ENCODE assay signal across 20 mouse cellular contexts in genomic region chr2:18900635-18901034, GRCm38 (mm10).
DNase-seq lines count a peak whose midpoint lies in the region; ATAC-seq and TF ChIP-seq lines count a peak whose summit lies in the region.
"Had no signal": no experiment of that assay in that cellular context is flagged by ENCODE, and none has a peak within 500 bp of the region (broad histone marks: within the 10 kb centered on the region; RNA-seq: fewer than 3 reads in every experiment).

No protein-coding gene starts in this region.

- H3K27ac ChIP-seq in layer of hippocampus, adult 2 months, result no peak overlapping the region
- H3K27ac ChIP-seq in midbrain, postnatal 0 days (ENCODE audit: low read depth, low read length), result no peak overlapping the region
- no peak overlapping the region for H3K27ac ChIP-seq in midbrain, embryonic 15.5 days
- H3K27ac ChIP-seq: forebrain, embryonic 13.5 days; hindbrain, embryonic 10.5 days; kidney, embryonic 15.5 days; liver, embryonic 12.5 days; midbrain, embryonic 12.5 days had no signal

- H3K9me3 ChIP-seq in midbrain, postnatal 0 days (ENCODE audit: low read length), result no peaks in the 10 kb centered on the region
- H3K9me3 ChIP-seq in midbrain, embryonic 15.5 days, result no peaks in the 10 kb centered on the region
- H3K9me3 ChIP-seq: forebrain, embryonic 13.5 days; kidney, embryonic 15.5 days; liver, embryonic 12.5 days; midbrain, embryonic 12.5 days had no signal

- H3K9ac ChIP-seq in midbrain, postnatal 0 days (replicated peaks; ENCODE audit: low read length, poor library complexity, severe bottlenecking), result no peak overlapping the region
- no peak overlapping the region for H3K9ac ChIP-seq in midbrain, embryonic 15.5 days
- H3K9ac ChIP-seq: forebrain, embryonic 13.5 days; kidney, embryonic 15.5 days; liver, embryonic 12.5 days; midbrain, embryonic 12.5 days had no signal

- in situ Hi-C loops in Patski (cut with MboI; ENCODE audit: low pct_unique_long_range_greater_than_20kb), result no loop called here

- POLR2A ChIA-PET in Patski (lab: Charles Lee), result no interaction called here

- no peak overlapping the region for H3K4me3 ChIP-seq in layer of hippocampus, adult 2 months
- H3K4me3 ChIP-seq in midbrain, postnatal 0 days (ENCODE audit: low read depth, low read length), result no peak overlapping the region
- H3K4me3 ChIP-seq in midbrain, embryonic 15.5 days, result no peak overlapping the region
- H3K4me3 ChIP-seq: forebrain, embryonic 13.5 days; hindbrain, embryonic 10.5 days; kidney, embryonic 15.5 days; liver, embryonic 12.5 days; midbrain, embryonic 12.5 days had no signal

- peak; percentile 74 for DNase-seq in heart, adult 11 months
- DNase-seq in heart, adult 18-20 months, result no peak
- no peak for DNase-seq in layer of hippocampus, adult 2 months (ENCODE audit: low spot score in 2 of 2)
- DNase-seq in layer of hippocampus, adult 9-11 months, result no peak
- no peak for DNase-seq in midbrain, postnatal 0 days (ENCODE audit: low spot score)
- no peak for DNase-seq in Patski (ENCODE audit: low read depth, low spot score)
- no peak for DNase-seq in adrenal gland, postnatal 25 days
- DNase-seq: adrenal gland, postnatal 10 days; cerebellum, adult 9-10 months; gastrocnemius, postnatal 10 days; thymus, postnatal 25 days had no signal

- CTCF ChIA-PET in Patski (lab: Charles Lee), result interaction anchor here (0.8 to 1.3 kb wide), 2 partner anchors 10 to 15 kb away, joined by 3 to 4 read pairs; no protein-coding TSS in a partner anchor

- ATAC-seq in midbrain, postnatal 0 days (ENCODE audit: low FRiP score), result no peak
- ATAC-seq in midbrain, embryonic 15.5 days (replicated peaks), result no peak
- ATAC-seq in Patski, result no peak
- ATAC-seq: activated CD4-positive, CD25-positive, alpha-beta regulatory T cell, adult 4 months; forebrain, embryonic 13.5 days; hindbrain, embryonic 16.5 days; intestine, embryonic 16.5 days; liver, embryonic 12.5 days had no signal

- TF ChIP-seq CTCF in layer of hippocampus, adult 2 months (conservative IDR thresholded peaks at IDR 0.05), result peak; percentile 52
- TF ChIP-seq CTCF in midbrain, postnatal 0 days (IDR thresholded peaks at IDR 0.05), result peak; percentile 30; the same call in 1 of the 2 replicates
- TF ChIP-seq CTCF in Patski (IDR thresholded peaks at IDR 0.05), result peak; percentile 37

- WGBS in midbrain, postnatal 0 days, result 96% methylated on average over 2 of the region's 2 CpGs
- WGBS in midbrain, embryonic 15.5 days, result 98% methylated on average over 2 of the region's 2 CpGs

- no peaks in the 10 kb centered on the region for H3K4me1 ChIP-seq in midbrain, postnatal 0 days (ENCODE audit: insufficient read depth, low read length)
- H3K4me1 ChIP-seq in midbrain, embryonic 15.5 days, result no peaks in the 10 kb centered on the region

- H3K4me2 ChIP-seq in midbrain, postnatal 0 days (ENCODE audit: low read depth, low read length, poor library complexity, severe bottlenecking), result no peak overlapping the region
- no peak overlapping the region for H3K4me2 ChIP-seq in midbrain, embryonic 15.5 days
- H3K4me2 ChIP-seq: forebrain, embryonic 13.5 days; kidney, embryonic 15.5 days; liver, embryonic 12.5 days; midbrain, embryonic 12.5 days had no signal

- no peaks in the 10 kb centered on the region for H3K27me3 ChIP-seq in midbrain, postnatal 0 days (ENCODE audit: insufficient read depth, low read length)
- H3K27me3 ChIP-seq in midbrain, embryonic 15.5 days (replicated peaks), result no peaks in the 10 kb centered on the region
- H3K27me3 ChIP-seq in Patski, result no peaks in the 10 kb centered on the region
- H3K27me3 ChIP-seq: forebrain, embryonic 13.5 days; kidney, embryonic 15.5 days; liver, embryonic 12.5 days; midbrain, embryonic 12.5 days had no signal

- H3K36me3 ChIP-seq in midbrain, postnatal 0 days (ENCODE audit: insufficient read depth, low read length), result no peaks in the 10 kb centered on the region; the same call in 1 of the 2 replicates
- no peaks in the 10 kb centered on the region for H3K36me3 ChIP-seq in midbrain, embryonic 15.5 days (replicated peaks)
- H3K36me3 ChIP-seq: midbrain, embryonic 12.5 days had no signal
